Mouse (Mus musculus) gonadal fat pad, adult 2 months (tissue): ENCODE data around the gene Vstm5. TPM values are rescaled to one million over a fixed set of nuclear protein-coding genes. Genes with fewer than 3 reads are reported as not detected.
"Not testable (repeated sequence)": the region's sequence is repeated elsewhere in the genome, so short reads cannot be mapped to it uniquely, and the experiment has no call there.

Experiments used
- DNase-seq: peaks from one replicate; pipeline ENCODE4 v3.0.0-alpha.2; 2012; ENCODE audit warnings: low read depth
- polyA plus RNA-seq: library from polyadenylated mRNA; depleted of rRNA; stranded (reverse); fragments of >200 nt; gene quantifications from 2 replicates; pipeline ENCODE4 v1.2.3, GENCODE M21; 2012; rRNA removed

Vstm5 gene
- polyA plus RNA-seq = 5.1 and 5.9 TPM in 2 replicates

DNA sequence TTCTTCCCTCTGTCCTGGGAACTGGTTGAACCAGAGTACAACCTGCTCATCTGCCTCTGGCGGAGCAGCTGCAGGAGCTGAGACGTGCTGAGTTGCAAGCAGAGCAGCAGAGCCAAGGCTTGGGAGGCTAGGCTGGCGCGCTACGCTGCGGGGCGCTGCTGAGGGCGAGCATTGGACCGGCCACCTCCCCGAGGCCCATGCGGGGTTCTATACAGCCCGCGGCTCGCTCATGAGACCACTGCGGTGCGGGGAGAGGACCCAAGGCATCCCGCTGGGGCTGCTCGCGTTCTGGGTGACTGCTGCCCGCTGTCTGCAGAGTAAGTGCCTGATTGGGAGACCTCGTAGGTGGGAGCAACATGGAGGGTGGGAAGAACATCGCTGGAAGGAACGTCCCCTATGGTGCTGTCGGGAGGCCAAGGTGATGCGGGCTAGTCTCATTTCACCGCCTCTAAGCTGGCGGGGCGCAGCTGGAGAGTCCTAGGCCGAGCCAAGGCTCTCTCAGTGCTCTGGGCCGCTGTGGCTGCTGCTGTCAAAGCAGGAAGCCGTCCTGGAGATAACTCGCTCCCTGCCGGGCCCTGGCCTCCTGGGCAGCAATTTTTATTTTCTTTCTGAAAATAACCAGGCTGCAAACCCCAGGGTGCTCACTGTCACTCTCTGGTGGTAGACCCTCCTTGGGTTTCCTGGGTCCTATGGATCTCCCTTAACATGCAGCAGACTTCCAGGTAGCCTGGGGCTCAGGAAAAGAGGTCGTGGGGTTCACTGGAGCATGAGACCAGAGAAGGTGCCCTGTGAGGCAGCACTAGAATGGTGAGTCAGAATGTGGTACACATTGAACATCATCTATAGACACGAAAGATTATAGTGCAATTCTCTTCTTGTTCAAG, at the start of gene Vstm5:
Gene Vstm5 (plus strand): TSS at position 4 of the 884 bp plus-strand sequence.
- peak; percentile 33 for DNase-seq

- not testable (repeated sequence) for DNase-seq
Observed at GRCm38 (mm10) chr9:15194806-15195205, 44.0 kb upstream of the Vstm5 start.

DNA sequence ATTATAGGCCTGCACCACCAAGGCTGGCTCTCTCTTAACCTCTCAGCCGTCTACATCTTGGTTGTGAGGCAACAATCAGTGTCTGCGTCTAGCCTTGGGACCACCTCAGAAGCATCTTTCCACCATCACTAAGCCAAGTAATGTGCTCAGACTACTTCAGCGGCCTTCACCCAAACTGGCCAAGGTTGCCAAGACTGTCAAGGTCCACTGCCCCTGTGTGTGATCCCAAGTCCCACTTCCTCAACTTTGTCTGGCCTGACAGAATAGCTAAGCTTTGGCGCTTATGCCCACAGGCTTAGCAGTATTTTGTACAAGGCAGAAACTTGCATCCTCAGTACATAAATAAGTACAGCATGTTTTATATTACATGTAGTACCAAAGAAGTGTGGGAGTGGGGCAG, 32.2 kb upstream of the Vstm5 start:
- no peak for DNase-seq

- DNase-seq = no peak
Observed at GRCm38 (mm10) chr9:15209320-15209719, 29.5 kb upstream of the Vstm5 start.

DNA sequence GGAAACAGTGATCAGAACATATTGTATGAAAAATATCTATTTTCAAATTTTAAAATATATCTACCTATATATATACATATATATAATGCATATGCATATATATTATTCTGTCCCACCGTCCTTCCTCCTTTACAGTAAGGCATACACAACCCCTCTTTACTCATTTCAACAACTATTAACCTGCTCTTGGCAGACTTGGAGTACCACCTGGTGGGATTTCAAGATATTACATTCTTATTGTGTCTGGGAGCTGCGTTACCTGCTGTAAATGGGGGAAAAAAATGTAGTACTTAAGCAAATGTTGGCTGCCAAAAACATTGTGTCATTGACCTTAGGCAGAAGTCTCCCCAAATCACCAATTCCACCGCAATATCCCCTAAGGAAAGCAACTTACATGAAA, 27.0 kb upstream of the Vstm5 start:
- no peak for DNase-seq

GRCm38 (mm10) chr9:15213695-15214094, 25.1 kb upstream of the Vstm5 start:
- no peak for DNase-seq

DNA sequence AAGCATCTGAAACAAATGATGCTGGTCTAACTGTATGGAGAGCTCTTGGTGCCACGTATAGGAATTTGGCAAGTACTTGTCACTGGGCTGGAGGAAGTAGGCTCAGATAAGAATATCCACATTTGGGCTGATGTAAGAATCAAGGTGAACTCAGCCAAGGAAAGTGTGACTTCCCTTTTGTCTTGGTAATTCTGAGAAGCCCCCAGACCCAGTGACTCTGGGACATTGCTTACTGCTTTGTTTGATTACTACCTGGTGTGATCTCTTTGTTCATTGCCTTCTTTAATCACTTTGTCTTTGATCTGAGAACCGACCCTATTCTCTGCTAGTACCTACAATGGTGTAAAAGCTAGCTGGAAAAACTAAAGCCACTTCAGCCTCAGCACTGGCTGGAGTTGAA, 13.9 kb upstream of the Vstm5 start:
- no peak for DNase-seq

- DNase-seq = no peak
Observed at GRCm38 (mm10) chr9:15232445-15232844, 6.4 kb upstream of the Vstm5 start.

GRCm38 (mm10) chr9:15233604-15234003, 5.2 kb upstream of the Vstm5 start:
- no peak for DNase-seq

GRCm38 (mm10) chr9:15235986-15236385, 2.9 kb upstream of the Vstm5 start:
- no peak for DNase-seq

GRCm38 (mm10) chr9:15237516-15238296, 1.1 kb upstream of the Vstm5 start:
- no peak for DNase-seq

- DNase-seq = no peak
Observed at GRCm38 (mm10) chr9:15238297-15238990, 401 bp upstream of the Vstm5 start.

DNA sequence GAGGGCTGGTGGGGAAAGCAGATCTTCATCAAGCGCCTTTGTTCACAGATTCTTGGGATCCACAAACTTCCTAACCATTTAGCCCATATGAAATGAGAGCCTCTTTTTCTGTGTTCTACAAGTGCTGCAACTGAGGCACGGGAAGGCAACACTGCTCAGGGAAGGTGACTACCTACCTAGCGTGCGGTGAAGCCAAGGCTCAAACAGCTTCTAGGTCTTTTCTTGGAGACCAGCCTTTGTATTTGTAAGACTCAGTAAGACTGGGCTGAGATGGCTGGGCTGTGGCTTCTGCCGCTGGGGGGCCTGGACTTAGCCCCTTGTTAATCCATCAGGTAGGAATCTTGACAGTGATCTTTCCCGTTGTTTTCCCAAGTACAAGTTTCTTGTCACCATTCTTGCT, 1.2 kb downstream of the Vstm5 start:
- DNase-seq = no peak

DNA sequence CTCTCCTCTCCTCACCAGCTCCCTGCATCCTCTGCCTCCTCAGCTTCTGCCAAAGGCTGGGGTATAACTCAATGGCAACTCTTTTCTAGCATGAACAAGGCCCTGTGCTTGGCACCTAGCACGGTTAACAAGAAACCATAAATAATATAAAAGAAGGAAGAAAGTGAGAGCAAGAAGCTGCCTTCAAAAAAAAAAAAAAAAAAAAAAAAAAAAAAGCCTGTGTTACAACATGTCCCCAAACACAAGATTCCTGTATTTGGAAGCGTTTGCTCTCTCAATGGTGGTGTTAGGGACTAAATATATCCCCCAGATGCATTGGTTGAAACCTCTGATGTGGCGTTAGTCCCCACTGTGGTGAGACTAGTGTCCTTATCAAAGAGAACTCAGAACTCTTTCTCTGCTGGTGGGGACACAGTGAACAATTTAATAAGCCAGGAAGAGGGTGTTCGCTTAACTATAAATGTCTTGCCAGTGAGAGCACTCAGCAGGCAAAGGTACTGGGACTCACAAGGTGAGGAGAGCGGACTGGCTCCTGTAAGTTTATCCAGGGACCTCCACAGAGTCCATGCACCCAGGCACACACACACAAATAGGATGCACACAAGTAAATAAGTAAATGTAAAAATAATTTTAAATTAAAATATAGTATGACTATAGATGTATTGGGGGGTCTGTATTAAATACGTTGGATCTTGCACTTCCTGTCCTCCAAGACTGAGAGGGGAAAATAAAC, 2.2 kb downstream of the Vstm5 start:
- no peak for DNase-seq

- DNase-seq = peak; percentile 62
Observed at GRCm38 (mm10) chr9:15241596-15241939, 2.7 kb downstream of the Vstm5 start.

DNA sequence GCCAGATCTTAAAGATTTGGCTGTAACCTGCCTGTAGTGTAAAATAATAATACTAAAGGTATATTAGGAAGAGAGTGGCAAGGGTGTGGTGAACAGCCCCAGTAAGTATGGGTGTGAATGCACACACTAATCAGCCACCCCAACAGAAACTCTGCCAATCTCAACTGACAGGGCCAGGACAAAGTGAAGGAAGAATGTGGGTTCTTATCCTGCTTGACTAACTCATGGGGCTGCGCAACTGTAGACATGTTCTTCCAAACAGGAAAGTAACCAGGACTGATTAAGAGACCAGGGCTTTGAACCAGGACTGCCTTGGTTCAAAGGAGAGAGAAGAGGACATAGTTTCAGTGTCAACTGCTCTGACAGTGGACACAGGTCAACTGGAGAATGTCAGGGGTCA, 3.3 kb downstream of the Vstm5 start:
- no peak for DNase-seq

- DNase-seq = peak; percentile 68
Observed at GRCm38 (mm10) chr9:15245319-15246075, 6.7 kb downstream of the Vstm5 start.

DNA sequence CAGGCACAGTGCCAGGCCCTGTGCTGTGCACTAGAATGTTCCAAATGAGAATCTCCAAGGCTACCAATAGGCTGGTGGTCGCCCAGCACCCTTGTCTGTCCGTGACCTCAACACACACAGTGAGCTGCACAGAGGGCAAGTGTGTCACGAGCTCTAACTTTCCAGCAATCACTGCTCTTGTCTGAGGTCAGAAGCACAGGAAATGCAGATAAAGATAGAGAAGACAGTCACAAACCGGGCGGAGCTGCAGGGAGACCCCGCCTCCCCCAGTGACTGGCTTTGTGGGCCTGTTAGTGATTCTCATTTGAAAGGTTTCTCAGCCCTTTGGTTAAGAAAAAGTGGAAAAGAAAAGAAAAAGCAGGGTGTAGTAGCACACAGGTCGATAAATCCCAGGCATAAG, 11.5 kb downstream of the Vstm5 start:
- DNase-seq = no peak

- DNase-seq = no peak
Observed at GRCm38 (mm10) chr9:15252196-15252595, 13.4 kb downstream of the Vstm5 start.

- DNase-seq = no peak
Observed at GRCm38 (mm10) chr9:15254501-15254900, 15.7 kb downstream of the Vstm5 start.

DNA sequence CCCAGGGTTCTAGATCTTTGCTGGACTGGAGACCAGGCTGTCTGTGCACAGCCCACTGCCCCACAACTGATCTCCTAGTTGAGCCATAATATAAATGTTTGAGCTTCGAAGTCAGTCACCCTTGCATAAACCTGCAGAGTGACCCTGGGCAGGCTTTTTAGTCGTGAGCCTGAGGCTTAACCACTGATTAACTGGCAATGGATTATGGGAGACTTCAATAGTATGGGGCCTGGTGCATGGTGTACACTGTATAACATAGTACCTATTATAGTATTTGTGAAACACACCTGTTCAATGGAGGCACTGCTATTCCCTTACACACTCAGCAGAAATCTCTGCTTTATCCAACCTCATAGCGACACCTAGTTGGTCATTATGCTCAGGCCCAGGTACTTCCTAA, 17.4 kb downstream of the Vstm5 start:
- DNase-seq = no peak
